Mouse (Mus musculus): ENCODE results near the gene Ctnnbip1.

DNA sequence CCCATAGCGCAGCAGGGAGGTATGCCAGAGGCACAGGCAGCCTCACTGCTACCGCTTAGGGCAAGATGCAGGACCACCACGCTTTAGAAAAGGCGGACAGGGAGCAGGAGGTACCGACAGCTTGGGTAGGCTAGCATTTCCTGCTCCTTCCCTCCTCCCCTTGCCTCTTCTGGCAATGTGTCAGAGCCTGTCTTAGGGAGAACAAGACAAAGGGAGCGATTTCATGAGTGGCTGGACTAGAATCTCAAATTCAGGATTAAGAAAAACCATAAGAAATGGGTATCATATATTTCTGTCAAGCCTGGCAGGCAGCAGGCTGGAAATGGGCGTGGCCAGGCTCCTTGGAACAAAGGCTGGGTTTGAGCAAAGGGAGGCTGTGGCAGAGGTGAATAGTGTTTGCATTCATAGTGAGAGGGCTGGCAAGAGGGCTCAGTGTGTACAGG lies 44.9 kb downstream of the Ctnnbip1 start:
- no peak for TF ChIP-seq CTCF (IDR thresholded peaks at IDR 0.05; ENCODE audit: low read depth)
- no peak for TF ChIP-seq EP300 (IDR thresholded peaks at IDR 0.05; ENCODE audit: low read depth)

Data from heart, postnatal 0 days (tissue).